Mouse (Mus musculus) heart, adult 2 months (tissue): Measurements from ENCODE around the gene Tenm4.

Experiments used
- CTCF ChIP-seq: fragments of 200-600 bp; IDR thresholded peaks from 2 replicates; pipeline ENCODE4 v1.8.1; 2022; ENCODE audit warnings: antibody characterized with exemption, mild to moderate bottlenecking, moderate library complexity
- EP300 ChIP-seq: fragments of 200-500 bp; IDR thresholded peaks from 2 replicates; pipeline ENCODE4 v1.6.1; 2011; ENCODE audit warnings: low read depth, low read length, control low read depth; ENCODE audit not compliant: insufficient read depth
- POLR2A ChIP-seq: fragments of 200-500 bp; IDR thresholded peaks from 2 replicates; pipeline ENCODE4 v1.6.1; 2011; ENCODE audit warnings: mild to moderate bottlenecking, low read depth, low read length, control low read depth; ENCODE audit not compliant: insufficient read depth

- no peak for TF ChIP-seq EP300
- no peak for TF ChIP-seq POLR2A
- TF ChIP-seq CTCF = no peak
These were observed 336.0 kb downstream of the Tenm4 start for GRCm38 (mm10) chr7:96507046-96507445.
